ENCODE assay signal across 10 mouse cellular contexts in genomic region chr9:73965322-73965915, GRCm38 (mm10). TPM values are rescaled to one million over a fixed set of nuclear protein-coding genes. Genes with fewer than 3 reads are reported as not detected.
DNase-seq lines count a peak whose midpoint lies in the region; ATAC-seq lines count a peak whose summit lies in the region.
"Had no signal": no experiment of that assay in that cellular context is flagged by ENCODE, and none has a peak within 500 bp of the region (broad histone marks: within the 10 kb centered on the region; RNA-seq: fewer than 3 reads in every experiment).

No protein-coding gene starts in this region.

- no peak overlapping the region for H3K27ac ChIP-seq in forebrain, embryonic 14.5 days (ENCODE audit: low read depth, low read length)
- H3K27ac ChIP-seq in forebrain, embryonic 10.5 days: no peak overlapping the region
- no peak overlapping the region for H3K27ac ChIP-seq in kidney, embryonic 15.5 days
- peak overlapping the region; percentile 71 for H3K27ac ChIP-seq in heart, embryonic 13.5 days (replicated peaks)
- H3K27ac ChIP-seq: limb, embryonic 15.5 days had no signal

- DNase-seq in forebrain, embryonic 14.5 days (ENCODE audit: low spot score): peak; percentile 26
- no peak for DNase-seq in forebrain, embryonic 10.5 days (ENCODE audit: extremely low spot score, low spot score)
- DNase-seq in kidney, adult 9 months: peak; percentile 39
- peak; percentile 58 for DNase-seq in NIH3T3 (ENCODE audit: low read depth)
- no peak for DNase-seq in layer of hippocampus, adult 9-11 months
- DNase-seq in left cerebral cortex, postnatal 36 days (ENCODE audit: low spot score in 2 of 2): no peak
- DNase-seq: spleen, adult 18-20 months had no signal

- no peaks in the 10 kb centered on the region for H3K9me3 ChIP-seq in forebrain, embryonic 14.5 days (replicated peaks; ENCODE audit: control insufficient read depth, low read length)
- no peaks in the 10 kb centered on the region for H3K9me3 ChIP-seq in forebrain, embryonic 10.5 days
- H3K9me3 ChIP-seq in kidney, embryonic 15.5 days (replicated peaks): no peaks in the 10 kb centered on the region
- H3K9me3 ChIP-seq in heart, embryonic 13.5 days: no peaks in the 10 kb centered on the region
- H3K9me3 ChIP-seq: limb, embryonic 15.5 days had no signal

- no peak overlapping the region for H3K4me3 ChIP-seq in forebrain, embryonic 14.5 days (ENCODE audit: low read depth, low read length)
- no peak overlapping the region for H3K4me3 ChIP-seq in forebrain, embryonic 10.5 days
- H3K4me3 ChIP-seq in kidney, embryonic 15.5 days (replicated peaks): no peak overlapping the region
- peak overlapping the region; percentile 20 for H3K4me3 ChIP-seq in heart, embryonic 13.5 days
- H3K4me3 ChIP-seq: limb, embryonic 15.5 days had no signal

- no peaks in the 10 kb centered on the region; the same call in 1 of the 2 replicates for H3K4me1 ChIP-seq in forebrain, embryonic 14.5 days (ENCODE audit: control insufficient read depth, insufficient read depth, low read length)
- peaks cover 25% of the 10 kb centered on the region for H3K4me1 ChIP-seq in forebrain, embryonic 10.5 days
- peaks cover 15% of the 10 kb centered on the region for H3K4me1 ChIP-seq in kidney, embryonic 15.5 days
- H3K4me1 ChIP-seq in heart, embryonic 13.5 days: peaks cover 55% of the 10 kb centered on the region

- intact Hi-C loops in left cerebral cortex, postnatal 36 days (cut with DNase I): no loop called here

- peaks cover 2% of the 10 kb centered on the region; the same call in 1 of the 2 replicates for H3K27me3 ChIP-seq in forebrain, embryonic 14.5 days (replicated peaks; ENCODE audit: control insufficient read depth, insufficient read depth, low read length)
- H3K27me3 ChIP-seq in forebrain, embryonic 10.5 days (ENCODE audit: poor library complexity, severe bottlenecking): peaks cover 51% of the 10 kb centered on the region
- peaks cover 32% of the 10 kb centered on the region for H3K27me3 ChIP-seq in kidney, embryonic 15.5 days
- no peaks in the 10 kb centered on the region for H3K27me3 ChIP-seq in heart, embryonic 13.5 days (replicated peaks)
- H3K27me3 ChIP-seq: limb, embryonic 15.5 days had no signal

- no peak overlapping the region for H3K9ac ChIP-seq in forebrain, embryonic 14.5 days (ENCODE audit: low read length)
- no peak overlapping the region for H3K9ac ChIP-seq in kidney, embryonic 15.5 days
- H3K9ac ChIP-seq in heart, embryonic 13.5 days: 0 out of 2 replicates have a peak overlapping the region, but pooled peaks have one; percentile 10
- H3K9ac ChIP-seq: limb, embryonic 15.5 days had no signal

- H3K4me2 ChIP-seq in forebrain, embryonic 14.5 days (ENCODE audit: low read length): no peak overlapping the region
- no peak overlapping the region for H3K4me2 ChIP-seq in kidney, embryonic 15.5 days
- peak overlapping the region; percentile 69 for H3K4me2 ChIP-seq in heart, embryonic 13.5 days
- H3K4me2 ChIP-seq: limb, embryonic 15.5 days had no signal

- H3K36me3 ChIP-seq in forebrain, embryonic 14.5 days (ENCODE audit: control insufficient read depth, insufficient read depth, low read length): no peaks in the 10 kb centered on the region
- no peaks in the 10 kb centered on the region for H3K36me3 ChIP-seq in forebrain, embryonic 10.5 days (replicated peaks)
- no peaks in the 10 kb centered on the region for H3K36me3 ChIP-seq in kidney, embryonic 15.5 days
- H3K36me3 ChIP-seq in heart, embryonic 13.5 days: no peaks in the 10 kb centered on the region
- H3K36me3 ChIP-seq: limb, embryonic 15.5 days had no signal

- ATAC-seq in forebrain, embryonic 14.5 days: no peak
- no peak for ATAC-seq in kidney, embryonic 15.5 days (replicated peaks; ENCODE audit: low FRiP score)
- no peak for ATAC-seq in heart, embryonic 13.5 days (ENCODE audit: extremely low read depth, insufficient number of reproducible peaks, low FRiP score, low TSS enrichment)

- WGBS in forebrain, embryonic 14.5 days: 65% methylated on average over 9 of the region's 9 CpGs
- 88% methylated on average over 9 of the region's 9 CpGs for WGBS in forebrain, embryonic 10.5 days
- 57% methylated on average over 9 of the region's 9 CpGs for WGBS in kidney, embryonic 15.5 days
- WGBS in heart, embryonic 13.5 days: 20% methylated on average over 9 of the region's 9 CpGs

RNA-seq across cellular contexts. Expression of gene Unc13c, which starts 3.3 kb away (rescaled TPM):
- 1.1 and 1.7 TPM in 2 replicates for polyA plus RNA-seq in forebrain, embryonic 14.5 days (2014; fragmentation: Nextera tagmentation; extraction: Ambion mirVana)
- 0.05 and 0.07 TPM in 2 replicates for polyA plus RNA-seq in forebrain, embryonic 10.5 days (2016; fragmentation: Nextera tagmentation; extraction: Ambion mirVana)
- polyA plus RNA-seq in kidney, embryonic 15.5 days (2015; fragmentation: Nextera tagmentation; extraction: Ambion mirVana): 0.49 and 0.52 TPM in 2 replicates
- polyA plus RNA-seq in heart, embryonic 13.5 days (2015; fragmentation: Nextera tagmentation; extraction: Ambion mirVana): 2.2 and 2.7 TPM in 2 replicates
- total RNA-seq in left cerebral cortex, postnatal 36 days (2021): 10 to 100 TPM; 19.0 to 23.1 TPM

Comparison
In these comparisons a context has a peak if more than half of its experiments do, and no peak if none do; other contexts are left out.
1. DNase-seq: peak in forebrain, embryonic 14.5 days (single experiment), kidney, adult 9 months (single experiment) and NIH3T3 (single experiment); none in forebrain, embryonic 10.5 days (single experiment), layer of hippocampus, adult 9-11 months (single experiment) and left cerebral cortex, postnatal 36 days (0 of 2).